31 mouse cellular contexts compared by ENCODE assay signal in the genomic region with DNA sequence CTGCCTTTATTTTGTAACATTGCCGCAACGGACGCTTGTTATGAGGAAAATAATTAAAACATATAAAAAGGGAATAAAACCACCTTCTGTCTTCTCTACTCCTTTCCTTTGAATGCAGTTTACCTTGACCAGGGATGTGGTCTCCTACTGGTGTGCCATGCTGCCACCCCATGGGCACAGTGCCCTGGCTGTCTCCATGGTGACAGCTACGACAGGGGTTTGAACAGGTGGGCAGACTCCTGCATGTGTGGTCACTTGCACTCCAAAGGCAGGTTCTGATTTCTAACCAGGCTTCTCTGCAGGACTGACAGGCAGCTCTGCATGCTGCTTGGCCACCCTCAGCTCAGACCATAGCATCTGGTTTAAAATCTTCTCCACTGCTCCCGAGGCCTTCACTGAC. TPM values are rescaled to one million over a fixed set of nuclear protein-coding genes. Genes with fewer than 3 reads are reported as not detected.
"Had no signal": no experiment of that assay in that cellular context is flagged by ENCODE, and none has a peak within 500 bp of the region (broad histone marks: within the 10 kb centered on the region; RNA-seq: fewer than 3 reads in every experiment).

No protein-coding gene starts in this region.

- H3K9me3 ChIP-seq: heart, embryonic 10.5 days; heart, embryonic 12.5 days; hindbrain, embryonic 10.5 days; hindbrain, embryonic 12.5 days; intestine, embryonic 15.5 days; limb, embryonic 13.5 days; limb, embryonic 15.5 days; liver, embryonic 12.5 days had no signal

- H3K27me3 ChIP-seq: heart, embryonic 12.5 days; hindbrain, embryonic 12.5 days; intestine, embryonic 15.5 days; limb, embryonic 13.5 days; liver, embryonic 12.5 days had no signal

- H3K36me3 ChIP-seq: heart, embryonic 10.5 days; heart, embryonic 12.5 days; hindbrain, embryonic 10.5 days; intestine, embryonic 15.5 days; limb, embryonic 13.5 days; limb, embryonic 15.5 days; liver, embryonic 12.5 days had no signal

- H3K4me2 ChIP-seq: heart, embryonic 12.5 days; hindbrain, embryonic 12.5 days; hindbrain, embryonic 14.5 days; intestine, embryonic 15.5 days; limb, embryonic 13.5 days; limb, embryonic 15.5 days; liver, embryonic 12.5 days had no signal

- H3K4me3 ChIP-seq: gastrocnemius, adult 2 months; heart, embryonic 10.5 days; heart, embryonic 12.5 days; hindbrain, embryonic 10.5 days; hindbrain, embryonic 12.5 days; intestine, embryonic 15.5 days; limb, embryonic 13.5 days; limb, embryonic 15.5 days; liver, embryonic 12.5 days had no signal

- H3K9ac ChIP-seq: heart, embryonic 12.5 days; hindbrain, embryonic 12.5 days; hindbrain, embryonic 14.5 days; intestine, embryonic 15.5 days; limb, embryonic 13.5 days; limb, embryonic 15.5 days; liver, embryonic 12.5 days; liver, embryonic 14.5 days had no signal

- ATAC-seq: hindbrain, embryonic 16.5 days; intestine, embryonic 15.5 days; intestine, postnatal 0 days; liver, embryonic 12.5 days had no signal

- H3K4me1 ChIP-seq: heart, embryonic 10.5 days; heart, embryonic 12.5 days; hindbrain, embryonic 10.5 days; hindbrain, embryonic 12.5 days; intestine, embryonic 15.5 days; limb, embryonic 13.5 days; limb, embryonic 15.5 days; liver, embryonic 12.5 days had no signal

- H3K27ac ChIP-seq: gastrocnemius, adult 2 months; heart, embryonic 10.5 days; hindbrain, embryonic 10.5 days; hindbrain, embryonic 12.5 days; hindbrain, embryonic 14.5 days; intestine, embryonic 15.5 days; kidney, postnatal 0 days; limb, embryonic 13.5 days; limb, embryonic 15.5 days; liver, embryonic 12.5 days; liver, embryonic 14.5 days had no signal

- DNase-seq: gastrocnemius, adult 2 months; gastrocnemius, postnatal 10 days; gastrocnemius, postnatal 25 days; heart, adult 18-20 months; heart, postnatal 10 days; heart, postnatal 4 days; kidney, adult 18-20 months; kidney, adult 8-10 months; kidney, postnatal 14 days; kidney, postnatal 36 days; layer of hippocampus, adult 9-11 months; layer of hippocampus, postnatal 36 days had no signal

RNA-seq across cellular contexts. Expression of a gene that starts 21.4 kb away (rescaled TPM):
- total RNA-seq: gastrocnemius, adult 2 months; gastrocnemius, postnatal 25 days; gastrocnemius, postnatal 4 days; granulocyte monocyte progenitor cell, adult 5-6 weeks; heart, adult 18-20 months; heart, adult 8-10 months; heart, postnatal 10 days; heart, postnatal 25 days; heart, postnatal 4 days; liver, adult 2 months had no signal
- polyA plus RNA-seq: liver, embryonic 12.5 days; liver, embryonic 14.5 days; liver, embryonic 16.5 days had no signal
